Mouse (Mus musculus) thymus, adult 2 months (tissue): ENCODE data around the gene Pax3. TPM values are rescaled to one million over a fixed set of nuclear protein-coding genes. Genes with fewer than 3 reads are reported as not detected.

ENCODE experiments used
- DNase-seq: peaks from one replicate; pipeline ENCODE4 v3.0.0; 2021
- H3K27ac ChIP-seq: fragments of 200-500 bp; 2 replicates; pipeline ENCODE4 v1.5.1; 2012; ENCODE audit warnings: low read length, control low read depth; ENCODE audit not compliant: control insufficient read depth, insufficient read depth
- H3K27me3 ChIP-seq: fragments of 200-500 bp; 2 replicates; pipeline ENCODE4 v1.6.1; 2012; ENCODE audit warnings: mild to moderate bottlenecking, low read length, moderate library complexity, mixed read lengths; ENCODE audit not compliant: control insufficient read depth, insufficient read depth
- H3K36me3 ChIP-seq: fragments of 200-500 bp; 2 replicates; pipeline ENCODE4 v1.6.1; 2012; ENCODE audit warnings: mild to moderate bottlenecking, low read length, moderate library complexity; ENCODE audit not compliant: control insufficient read depth, insufficient read depth
- H3K4me1 ChIP-seq: fragments of 200-500 bp; replicated peaks from 2 replicates; pipeline ENCODE4 v1.6.1; 2012; ENCODE audit warnings: low read length; ENCODE audit not compliant: control insufficient read depth, insufficient read depth
- H3K4me3 ChIP-seq: fragments of 200-500 bp; 2 replicates; pipeline ENCODE4 v1.5.1; 2012; ENCODE audit warnings: mild to moderate bottlenecking, low read length, control low read depth, moderate library complexity; ENCODE audit not compliant: control insufficient read depth, insufficient read depth
- CTCF ChIP-seq: fragments of 200-500 bp; IDR thresholded peaks from 2 replicates; pipeline ENCODE4 v1.5.1; 2012; ENCODE audit warnings: mild to moderate bottlenecking, control low read depth, low read length, moderate library complexity, borderline replicate concordance; ENCODE audit not compliant: control insufficient read depth, poor library complexity, insufficient read depth; ENCODE audit errors: extremely low read depth
- POLR2A ChIP-seq: fragments of 200-500 bp; IDR thresholded peaks from 2 replicates; pipeline ENCODE4 v1.6.1; 2012; ENCODE audit warnings: mild to moderate bottlenecking, low read length, control low read depth, moderate library complexity; ENCODE audit not compliant: control insufficient read depth, poor library complexity, insufficient read depth; ENCODE audit errors: extremely low read depth
- WGBS: fragments of 180-500 bp; shearing (Covaris S2); methylation state at CpG from one replicate; pipeline ENCODE4 v1.1.7; 2018; 5-methylcytosine and 5-hydroxymethylcytosine counted together
- polyA plus RNA-seq: library from polyadenylated mRNA; depleted of rRNA; stranded (reverse); fragments of >200 nt; gene quantifications from 2 replicates; pipeline ENCODE4 v1.2.3, GENCODE M21; 2012; rRNA removed

Gene Pax3
- polyA plus RNA-seq, 1 experiment, result 0.11 TPM

GRCm38 (mm10) chr1:78103511-78103910, 93.4 kb downstream of the Pax3 start:
- no peak overlapping the region for H3K27ac ChIP-seq
- H3K27me3 ChIP-seq, result no peaks in the 10 kb centered on the region
- TF ChIP-seq CTCF, result no peak
- TF ChIP-seq POLR2A, result no peak
- H3K4me1 ChIP-seq, result no peaks in the 10 kb centered on the region
- H3K4me3 ChIP-seq, result no peak overlapping the region
- 70% methylated on average over 7 of the region's 7 CpGs for WGBS
- H3K36me3 ChIP-seq, result no peaks in the 10 kb centered on the region
- DNase-seq, result no peak

GRCm38 (mm10) chr1:78093619-78094018, 103.3 kb downstream of the Pax3 start:
- WGBS, result 95% methylated on average over 4 of the region's 4 CpGs
- Histone ChIP-seq H3K36me3 (no peaks in the 10 kb centered on the region), H3K4me3 (no peak overlapping the region), H3K27me3 (no peaks in the 10 kb centered on the region), H3K27ac (no peak overlapping the region), H3K4me1 (no peaks in the 10 kb centered on the region)
- TF ChIP-seq POLR2A (no peak), CTCF (no peak)
- no peak for DNase-seq

DNA sequence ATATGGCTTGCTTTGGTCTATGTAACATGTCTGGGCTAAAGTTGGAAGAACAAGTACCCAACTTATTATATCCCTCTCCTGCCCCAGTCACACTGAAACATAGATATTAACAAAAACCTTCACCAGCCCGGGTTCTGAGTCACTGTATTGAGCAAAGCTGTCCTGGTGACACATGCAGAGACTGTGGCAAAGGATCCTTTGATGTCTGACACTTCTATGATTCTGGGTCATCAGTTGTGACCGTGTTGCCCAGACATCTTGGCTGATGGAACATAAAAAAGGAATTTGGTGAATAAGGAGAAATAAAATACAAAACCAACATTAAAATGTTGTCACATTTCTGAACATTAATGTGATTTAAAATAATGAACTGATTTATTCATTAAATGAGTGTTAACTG, 108.3 kb downstream of the Pax3 start:
- no peak overlapping the region for H3K4me3 ChIP-seq
- no peaks in the 10 kb centered on the region for H3K4me1 ChIP-seq
- no peaks in the 10 kb centered on the region for H3K36me3 ChIP-seq
- H3K27ac ChIP-seq, result no peak overlapping the region
- TF ChIP-seq CTCF, result no peak
- no peak for TF ChIP-seq POLR2A
- DNase-seq, result no peak
- no peaks in the 10 kb centered on the region for H3K27me3 ChIP-seq
- 81% methylated on average over 2 of the region's 2 CpGs for WGBS

GRCm38 (mm10) chr1:78081761-78082160, 115.2 kb downstream of the Pax3 start:
- H3K4me1 ChIP-seq, result no peaks in the 10 kb centered on the region
- no peak overlapping the region for H3K27ac ChIP-seq
- H3K4me3 ChIP-seq, result no peak overlapping the region
- no peaks in the 10 kb centered on the region for H3K27me3 ChIP-seq
- no peak for TF ChIP-seq CTCF
- no peak for TF ChIP-seq POLR2A
- 82% methylated on average over 18 of the region's 18 CpGs for WGBS
- DNase-seq, result no peak
- no peaks in the 10 kb centered on the region for H3K36me3 ChIP-seq

DNA sequence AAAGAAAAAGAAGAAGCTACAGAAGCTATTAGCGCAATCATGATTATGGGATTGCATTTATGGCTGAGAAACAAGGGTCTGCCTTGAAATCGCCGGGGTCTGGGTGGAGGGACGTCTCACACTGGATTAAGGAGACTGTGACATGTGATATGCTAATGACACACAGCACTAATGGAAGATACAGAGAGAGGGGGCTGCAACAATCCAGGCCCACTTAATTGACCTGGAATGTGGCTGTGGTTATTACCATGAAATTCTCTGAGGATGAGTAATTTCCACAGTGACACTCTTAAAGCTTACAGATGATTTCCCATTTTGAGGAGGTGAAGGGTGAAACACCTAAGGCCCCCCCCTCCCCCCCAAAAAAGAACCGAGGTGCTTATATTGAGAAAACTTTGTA, 136.1 kb downstream of the Pax3 start:
- WGBS, result 92% methylated on average over 5 of the region's 5 CpGs
- H3K4me3 ChIP-seq, result no peak overlapping the region
- no peak for TF ChIP-seq CTCF
- no peak for TF ChIP-seq POLR2A
- H3K4me1 ChIP-seq, result no peaks in the 10 kb centered on the region
- no peaks in the 10 kb centered on the region for H3K36me3 ChIP-seq
- H3K27me3 ChIP-seq, result no peaks in the 10 kb centered on the region
- DNase-seq, result no peak
- no peak overlapping the region for H3K27ac ChIP-seq

DNA sequence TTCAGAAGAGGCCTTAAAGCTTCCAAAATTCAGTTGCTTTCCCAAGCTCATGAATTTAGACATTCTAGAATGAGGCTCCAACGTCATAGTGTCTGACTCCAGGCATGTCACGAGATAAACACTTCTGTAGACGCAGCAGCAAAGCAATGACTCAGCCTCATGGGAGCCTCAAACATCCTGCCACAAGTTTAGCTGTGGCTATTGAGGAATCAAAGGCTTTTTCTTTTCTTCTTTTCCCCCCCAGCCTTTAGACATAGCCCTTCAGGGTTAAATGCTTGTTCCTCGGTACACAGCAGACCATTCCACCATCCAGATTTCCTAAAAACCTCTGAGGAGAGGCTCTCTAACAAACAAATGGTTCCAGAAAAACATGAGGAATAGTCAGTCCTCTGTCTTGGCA, 139.0 kb downstream of the Pax3 start:
- no peak for TF ChIP-seq CTCF
- no peak for TF ChIP-seq POLR2A
- H3K4me3 ChIP-seq, result no peak overlapping the region
- 41% methylated on average over 4 of the region's 4 CpGs for WGBS

DNA sequence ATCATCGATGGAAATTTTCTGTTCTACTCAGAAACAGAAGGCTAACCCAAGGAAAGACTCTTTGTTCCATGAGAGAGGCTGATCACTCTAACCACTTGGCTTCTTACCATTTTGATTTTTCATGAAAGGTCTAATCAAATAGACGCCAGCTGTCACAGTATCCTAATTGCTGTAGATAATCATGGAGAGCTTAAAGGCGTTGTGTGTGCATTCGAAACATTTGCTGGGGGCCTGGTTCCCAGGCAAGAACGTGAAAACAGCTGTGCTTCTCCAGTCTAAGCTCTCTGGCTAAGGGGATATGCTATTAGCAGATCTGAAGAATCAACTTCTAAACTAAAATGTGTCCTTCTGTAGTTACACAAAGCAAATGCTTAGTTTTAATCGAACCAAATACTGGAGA, 143.3 kb downstream of the Pax3 start:
- TF ChIP-seq CTCF, result no peak
- no peak for TF ChIP-seq POLR2A
- H3K27me3 ChIP-seq, result no peaks in the 10 kb centered on the region
- H3K4me3 ChIP-seq, result no peak overlapping the region
- no peaks in the 10 kb centered on the region for H3K4me1 ChIP-seq
- H3K36me3 ChIP-seq, result no peaks in the 10 kb centered on the region
- no peak for DNase-seq
- WGBS, result 92% methylated on average over 6 of the region's 6 CpGs
- H3K27ac ChIP-seq, result no peak overlapping the region

More for the DNA sequence above, 139.0 kb downstream of the Pax3 start:
- no peak for DNase-seq
- Histone ChIP-seq H3K27ac (no peak overlapping the region), H3K36me3 (no peaks in the 10 kb centered on the region), H3K27me3 (no peaks in the 10 kb centered on the region), H3K4me1 (no peaks in the 10 kb centered on the region)

Other genes with a start within 250 kb of the Pax3 start
- 0.32 and 0.67 TPM in 2 replicates for gene Sgpp2, start 113.2 kb upstream of the Pax3 start, polyA plus RNA-seq